Mouse (Mus musculus) embryonic fibroblast, embryonic 13.5 days (primary cell): ENCODE results near the gene Ache.

ENCODE experiments used
- CTCF ChIP-seq: IDR thresholded peaks from 2 replicates; pipeline ENCODE4 v1.5.1; 2011; ENCODE audit warnings: mild to moderate bottlenecking, control low read depth, low read length, moderate library complexity, borderline replicate concordance; ENCODE audit not compliant: insufficient read depth
- POLR2A ChIP-seq: IDR thresholded peaks from 2 replicates; pipeline ENCODE4 v1.6.1; 2011; ENCODE audit warnings: low read depth, mild to moderate bottlenecking, control low read depth, low read length, moderate library complexity

DNA sequence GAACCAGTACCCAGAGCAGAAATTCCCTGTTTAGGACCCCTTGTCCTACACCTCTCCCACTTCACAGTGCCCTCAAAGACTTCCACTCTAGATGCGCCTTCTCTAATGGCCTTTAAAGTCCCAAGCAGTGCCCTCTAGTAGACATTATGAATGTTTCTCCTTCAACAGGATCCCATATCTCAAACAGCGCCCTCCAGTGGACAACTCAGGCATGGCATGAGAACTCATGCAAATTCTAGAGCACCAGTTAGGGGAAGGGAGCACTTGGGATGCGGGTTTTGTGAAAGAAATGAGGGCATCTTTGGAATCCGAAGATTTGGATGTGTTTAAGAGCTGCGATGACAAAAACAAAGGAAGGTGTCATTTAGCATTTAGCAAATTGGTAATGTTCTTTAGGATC is 2.3 kb upstream of the Ache start:
- TF ChIP-seq CTCF (no peak), POLR2A (no peak)
